In the genomic region with DNA sequence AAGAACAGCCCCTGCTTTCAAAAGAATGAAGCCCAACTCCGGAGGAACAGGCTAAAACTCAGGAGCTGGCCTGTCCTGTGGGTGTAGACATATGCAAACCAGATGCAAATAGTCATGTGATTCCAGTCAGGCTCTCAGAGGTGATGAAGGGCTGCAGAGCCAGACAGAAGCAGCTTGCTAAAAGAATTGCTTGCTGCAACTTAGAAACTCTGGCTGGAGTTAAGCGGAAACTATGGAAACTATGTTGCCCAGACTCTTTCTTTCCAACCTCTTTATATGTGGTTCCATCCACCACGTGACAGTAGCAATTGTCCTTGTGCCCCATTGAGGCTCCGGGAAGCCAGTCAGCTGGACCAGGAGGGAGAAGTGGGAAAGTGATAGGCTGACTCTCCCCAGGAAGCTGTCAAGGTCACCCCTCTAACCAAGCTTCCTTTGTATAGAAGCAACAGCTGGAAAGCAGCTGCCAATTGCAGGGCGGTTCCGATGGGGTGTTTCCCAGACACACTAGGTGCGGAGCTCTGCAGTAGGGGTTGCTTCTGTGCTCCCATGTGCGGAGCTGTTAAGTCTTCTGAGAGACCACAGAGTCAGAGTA, we compare ENCODE assay signal across 8 mouse cellular contexts. TPM values are rescaled to one million over a fixed set of nuclear protein-coding genes. Genes with fewer than 3 reads are reported as not detected.
DNase-seq lines count a peak whose midpoint lies in the region; ATAC-seq and TF ChIP-seq lines count a peak whose summit lies in the region.

No protein-coding gene starts in this region.

- WGBS in hindbrain, embryonic 11.5 days = 5% methylated on average over 8 of the region's 8 CpGs
- 1% methylated on average over 8 of the region's 8 CpGs for WGBS in limb, embryonic 14.5 days
- 8% methylated on average over 8 of the region's 8 CpGs for WGBS in stomach, embryonic 16.5 days

- peak overlapping the region; percentile 47; the same call in 1 of the 2 replicates for H3K27ac ChIP-seq in hindbrain, embryonic 11.5 days (ENCODE audit: low read depth, low read length)
- H3K27ac ChIP-seq in limb, embryonic 14.5 days (replicated peaks; ENCODE audit: low read depth, low read length) = peak overlapping the region; percentile 93
- peak overlapping the region; percentile 89 for H3K27ac ChIP-seq in stomach, embryonic 16.5 days (ENCODE audit: low read length)

- H3K4me2 ChIP-seq in hindbrain, embryonic 11.5 days (replicated peaks; ENCODE audit: low read depth, low read length) = no peak overlapping the region; the same call in 1 of the 2 replicates
- H3K4me2 ChIP-seq in limb, embryonic 14.5 days (replicated peaks; ENCODE audit: low read depth, low read length, severe bottlenecking) = peak overlapping the region; percentile 43
- peak overlapping the region; percentile 8; the same call in 1 of the 2 replicates for H3K4me2 ChIP-seq in stomach, embryonic 16.5 days (ENCODE audit: low read depth, low read length)

- TF ChIP-seq POLR2A in limb, embryonic 14.5 days (IDR thresholded peaks at IDR 0.05; ENCODE audit: borderline replicate concordance, extremely low read depth, insufficient read depth, insufficient read length) = no peak

- H3K9ac ChIP-seq in hindbrain, embryonic 11.5 days (ENCODE audit: low read depth, low read length) = no peak overlapping the region
- 0 out of 2 replicates have a peak overlapping the region, but pooled peaks have one; percentile 8 for H3K9ac ChIP-seq in limb, embryonic 14.5 days (ENCODE audit: low read depth, low read length, severe bottlenecking)
- H3K9ac ChIP-seq in stomach, embryonic 16.5 days (ENCODE audit: low read length) = peak overlapping the region; percentile 49; the same call in 1 of the 2 replicates

- no peaks in the 10 kb centered on the region for H3K36me3 ChIP-seq in C2C12 (ENCODE audit: control insufficient read depth, insufficient read depth)
- no peaks in the 10 kb centered on the region for H3K36me3 ChIP-seq in hindbrain, embryonic 11.5 days (ENCODE audit: control insufficient read depth, insufficient read depth, low read length)
- H3K36me3 ChIP-seq in limb, embryonic 14.5 days (ENCODE audit: control insufficient read depth, insufficient read depth, low read length) = no peaks in the 10 kb centered on the region
- H3K36me3 ChIP-seq in stomach, embryonic 16.5 days (ENCODE audit: control insufficient read depth, insufficient read depth, low read length) = no peaks in the 10 kb centered on the region

- H3K79me3 ChIP-seq in C2C12 (ENCODE audit: low read depth) = no peaks in the 10 kb centered on the region

- DNase-seq in adipocyte (ENCODE audit: low spot score) = peak; percentile 22
- peak; percentile 48 for DNase-seq in hindbrain, embryonic 11.5 days (ENCODE audit: low spot score)
- DNase-seq in limb, embryonic 14.5 days (ENCODE audit: low spot score) = peak; percentile 85
- no peak for DNase-seq in urinary bladder, postnatal 10 days (ENCODE audit: low spot score)
- no peak for DNase-seq in gastrocnemius, postnatal 10 days
- no peak for DNase-seq in adrenal gland, adult 8-10 months

- H3ac ChIP-seq in C2C12 (ENCODE audit: control insufficient read depth, insufficient read length, low read depth) = no peak overlapping the region

- ATAC-seq in hindbrain, embryonic 11.5 days (ENCODE audit: low FRiP score) = peak; percentile 72
- peak; percentile 92 for ATAC-seq in limb, embryonic 14.5 days (ENCODE audit: low FRiP score, low read depth)
- peak; percentile 92 for ATAC-seq in stomach, embryonic 16.5 days (ENCODE audit: insufficient read depth, low FRiP score)

- TF ChIP-seq CTCF in C2C12 (IDR thresholded peaks at IDR 0.05; ENCODE audit: control insufficient read depth, insufficient read depth, insufficient read length) = no peak

- no peaks in the 10 kb centered on the region for H3K79me2 ChIP-seq in C2C12 (ENCODE audit: control insufficient read depth, insufficient read depth)

- no peaks in the 10 kb centered on the region for H3K27me3 ChIP-seq in C2C12 (ENCODE audit: control insufficient read depth, insufficient read depth, insufficient read length)
- no peaks in the 10 kb centered on the region for H3K27me3 ChIP-seq in hindbrain, embryonic 11.5 days (ENCODE audit: control insufficient read depth, insufficient read depth, low read length)
- no peaks in the 10 kb centered on the region for H3K27me3 ChIP-seq in limb, embryonic 14.5 days (ENCODE audit: control insufficient read depth, insufficient read depth, low read length)
- no peaks in the 10 kb centered on the region for H3K27me3 ChIP-seq in stomach, embryonic 16.5 days (ENCODE audit: control insufficient read depth, insufficient read depth, low read length)

- peaks cover 6% of the 10 kb centered on the region for H3K4me1 ChIP-seq in hindbrain, embryonic 11.5 days (replicated peaks; ENCODE audit: control insufficient read depth, insufficient read depth, low read length)
- H3K4me1 ChIP-seq in limb, embryonic 14.5 days (ENCODE audit: control insufficient read depth, insufficient read depth, low read length) = peaks cover 36% of the 10 kb centered on the region
- H3K4me1 ChIP-seq in stomach, embryonic 16.5 days (ENCODE audit: control insufficient read depth, insufficient read depth, low read length) = peaks cover 15% of the 10 kb centered on the region

- H3K4me3 ChIP-seq in C2C12 (ENCODE audit: insufficient read depth, poor library complexity, severe bottlenecking) = no peak overlapping the region
- H3K4me3 ChIP-seq in hindbrain, embryonic 11.5 days (ENCODE audit: low read depth, low read length) = no peak overlapping the region
- peak overlapping the region; percentile 12 for H3K4me3 ChIP-seq in limb, embryonic 14.5 days (replicated peaks; ENCODE audit: low read length)
- no peak overlapping the region for H3K4me3 ChIP-seq in stomach, embryonic 16.5 days (replicated peaks; ENCODE audit: low read length)

- no peaks in the 10 kb centered on the region for H3K9me3 ChIP-seq in hindbrain, embryonic 11.5 days (ENCODE audit: control insufficient read depth, low read length)
- no peaks in the 10 kb centered on the region for H3K9me3 ChIP-seq in limb, embryonic 14.5 days (ENCODE audit: control insufficient read depth, low read length)
- H3K9me3 ChIP-seq in stomach, embryonic 16.5 days (replicated peaks; ENCODE audit: control insufficient read depth, low read length) = 0 out of 2 replicates have a peak, but pooled peaks cover 4% of the 10 kb centered on the region

TF ChIP-seq in C2C12, 6 proteins besides CTCF, POLR2A, EP300 and RAD21:
- TF ChIP-seq FOSL1 (IDR thresholded peaks at IDR 0.05; ENCODE audit: insufficient read depth, low read length, poor library complexity, severe bottlenecking) (no peak), MAX (IDR thresholded peaks at IDR 0.05) (no peak), MYOG (IDR thresholded peaks at IDR 0.05; ENCODE audit: control insufficient read depth, extremely low read depth, insufficient read length) (no peak), USF1 (IDR thresholded peaks at IDR 0.05; ENCODE audit: low read depth) (peak; percentile 74), CEBPB (IDR thresholded peaks at IDR 0.05; ENCODE audit: low read depth) (no peak)

RNA-seq across cellular contexts. Expression of a gene that starts 8.0 kb away (rescaled TPM):
- 59.6 TPM for polyA plus RNA-seq in C2C12 (2012; fragmentation: generic; extraction: Trizol)
- 20.8 and 26.9 TPM in 2 replicates for polyA plus RNA-seq in hindbrain, embryonic 11.5 days (2014; fragmentation: Nextera tagmentation; extraction: Ambion mirVana)
- polyA plus RNA-seq in limb, embryonic 14.5 days (2012; rRNA removed) = 83.5 and 107 TPM in 2 replicates
- 42.6 and 45.4 TPM in 2 replicates for polyA plus RNA-seq in limb, embryonic 14.5 days (2014; fragmentation: Nextera tagmentation; extraction: Ambion mirVana)
- 12.3 and 12.4 TPM in 2 replicates for polyA plus RNA-seq in stomach, embryonic 16.5 days (2015; fragmentation: Nextera tagmentation; extraction: Ambion mirVana)
- total RNA-seq in gastrocnemius, postnatal 10 days (2021) = 10 to 100 TPM; 11.7 to 19.0 TPM
- total RNA-seq in adrenal gland, adult 8-10 months (2022) = 10 to 100 TPM; 49.9 to 76.1 (median 55.6) TPM

RNA-seq across cellular contexts. Expression of a gene that starts 39.3 kb away (rescaled TPM):
- polyA plus RNA-seq in C2C12 (2012; fragmentation: generic; extraction: Trizol) = not detected
- polyA plus RNA-seq in hindbrain, embryonic 11.5 days (2014; fragmentation: Nextera tagmentation; extraction: Ambion mirVana) = not detected in 2 replicates
- polyA plus RNA-seq in limb, embryonic 14.5 days (2012; rRNA removed) = not detected in 2 replicates
- polyA plus RNA-seq in limb, embryonic 14.5 days (2014; fragmentation: Nextera tagmentation; extraction: Ambion mirVana) = not detected in 2 replicates
- polyA plus RNA-seq in stomach, embryonic 16.5 days (2015; fragmentation: Nextera tagmentation; extraction: Ambion mirVana) = not detected in 2 replicates
- not detected for total RNA-seq in gastrocnemius, postnatal 10 days (2021)
- not detected for total RNA-seq in adrenal gland, adult 8-10 months (2022)

Comparison
In these comparisons a context has a peak if more than half of its experiments do, and no peak if none do; other contexts are left out.
1. DNase-seq: peak in adipocyte (single experiment), hindbrain, embryonic 11.5 days (single experiment) and limb, embryonic 14.5 days (single experiment); none in urinary bladder, postnatal 10 days (single experiment), gastrocnemius, postnatal 10 days (single experiment) and adrenal gland, adult 8-10 months (single experiment).
2. Peak in every context shown above with its lines, with median percentiles within 50 percentile points of each other: ATAC-seq and H3K27ac ChIP-seq.